Mouse (Mus musculus) CH12.LX (cell line): ENCODE measurements around the gene Nadk2. TPM values are rescaled to one million over a fixed set of nuclear protein-coding genes. Genes with fewer than 3 reads are reported as not detected.

Experiments
- DNase-seq: peaks from one replicate; pipeline ENCODE4 v3.0.0-alpha.2; 2013; ENCODE audit errors: extremely low read depth
- H3K27ac ChIP-seq: 2 replicates; pipeline ENCODE4 v1.5.1; 2012; ENCODE audit warnings: low read depth, mild to moderate bottlenecking, control low read depth, moderate library complexity; ENCODE audit not compliant: insufficient read depth
- H3K27me3 ChIP-seq: replicated peaks from 2 replicates; pipeline ENCODE3; 2012; ENCODE audit warnings: inconsistent platforms
- H3K36me3 ChIP-seq, 2 experiments: replicated peaks in 1 of 2; 2 replicates each; pipeline versions ENCODE3 to v1.6.1; 2012; ENCODE audit warnings: inconsistent platforms in 1 of 2, low read length in 1 of 2, mild to moderate bottlenecking in 1 of 2, mixed read lengths in 1 of 2, moderate library complexity in 1 of 2; ENCODE audit not compliant: control insufficient read depth in 1 of 2, insufficient read depth in 1 of 2
- H3K4me1 ChIP-seq, 2 experiments: 2 replicates each; pipeline ENCODE4 v1.6.1; 2012; ENCODE audit warnings: inconsistent platforms in 1 of 2, moderate library complexity in 1 of 2; ENCODE audit not compliant: insufficient read depth in 2 of 2, control insufficient read depth in 1 of 2
- H3K4me2 ChIP-seq: 2 replicates; pipeline ENCODE4 v1.6.1; 2012; ENCODE audit warnings: low read depth, mild to moderate bottlenecking, control low read depth; ENCODE audit not compliant: poor library complexity, insufficient read depth, severe bottlenecking
- H3K4me3 ChIP-seq, 3 experiments: fragments of 150-350 bp in 1 of 3; sonication (generic) in 1 of 3; replicated peaks in 1 of 3; 2 replicates each; pipeline versions ENCODE3 to v1.5.1; 2011 to 2012; ENCODE audit warnings: low read depth in 2 of 3, low read length in 2 of 3, mild to moderate bottlenecking in 2 of 3, moderate library complexity in 2 of 3, control low read depth in 1 of 3, improper control_type of control experiment in 1 of 3, inconsistent platforms in 1 of 3, mixed read lengths in 1 of 3; ENCODE audit not compliant: poor library complexity in 1 of 3
- H3K79me2 ChIP-seq: replicated peaks from 2 replicates; pipeline ENCODE4 v1.6.1; 2012; ENCODE audit warnings: mild to moderate bottlenecking, moderate library complexity; ENCODE audit not compliant: control insufficient read depth, poor library complexity, insufficient read depth, severe bottlenecking; ENCODE audit errors: extremely low read depth
- H3K9ac ChIP-seq: 2 replicates; pipeline ENCODE4 v1.6.1; 2012; ENCODE audit warnings: low read depth, mild to moderate bottlenecking, control low read depth, moderate library complexity; ENCODE audit not compliant: insufficient read depth
- H3K9me3 ChIP-seq: replicated peaks from 2 replicates; pipeline ENCODE3; 2012; ENCODE audit warnings: low read length, inconsistent platforms, mixed read lengths
- BHLHE40 ChIP-seq: IDR thresholded peaks from 2 replicates; pipeline ENCODE4 v1.6.1; 2011; ENCODE audit warnings: mild to moderate bottlenecking, low read depth, low read length, improper control_type of control experiment
- CHD2 ChIP-seq: IDR thresholded peaks from 2 replicates; pipeline ENCODE4 v1.6.1; 2011; ENCODE audit warnings: low read length, improper control_type of control experiment
- MAZ ChIP-seq: IDR thresholded peaks from 2 replicates; pipeline ENCODE4 v1.6.1; 2012; ENCODE audit warnings: low read depth, mild to moderate bottlenecking, inconsistent platforms, low read length, improper control_type of control experiment, moderate library complexity
- MXI1 ChIP-seq: IDR thresholded peaks from 2 replicates; pipeline ENCODE4 v1.6.1; 2011; ENCODE audit warnings: mild to moderate bottlenecking, low read depth, low read length, improper control_type of control experiment
- MYC ChIP-seq: IDR thresholded peaks from 2 replicates; pipeline ENCODE4 v1.6.1; 2011; ENCODE audit warnings: low read depth, mild to moderate bottlenecking, improper control_type of control experiment, low read length
- PAX5 ChIP-seq: IDR thresholded peaks from 2 replicates; pipeline ENCODE4 v1.6.1; 2012; ENCODE audit warnings: low read length, inconsistent platforms, mixed read lengths
- SMC3 ChIP-seq: IDR thresholded peaks from 2 replicates; pipeline ENCODE4 v1.6.1; 2011; ENCODE audit warnings: low read depth, low read length, improper control_type of control experiment
- USF1 ChIP-seq: IDR thresholded peaks from 2 replicates; pipeline ENCODE4 v1.6.1; 2014; ENCODE audit warnings: low read depth, mild to moderate bottlenecking, inconsistent platforms, low read length, improper control_type of control experiment
- dilution Hi-C: fragments of 300-500 bp; cut with MboI; formaldehyde crosslinking; loops from 2 replicates; pipeline ENCODE4 v1.14.3; 2020; ENCODE audit warnings: low sequenced_read_pairs; ENCODE audit not compliant: extremely low pct_unique_long_range_greater_than_20kb, extremely low pct_ligation_motif_present
- in situ Hi-C: fragments of 300-500 bp; cut with MboI; formaldehyde crosslinking; loops from 3 replicates; pipeline ENCODE4 v1.14.3; 2019; ENCODE audit warnings: low sequenced_read_pairs, low pct_ligation_motif_present, low pct_unique_long_range_greater_than_20kb, mixed read lengths
- polyA plus RNA-seq: library from polyadenylated mRNA; unstranded; fragments of >175 nt; gene quantifications from 2 replicates; pipeline ENCODE4 v1.2.1, GENCODE M21; 2012; ENCODE audit warnings: low read depth; ENCODE audit not compliant: insufficient read length
- total RNA-seq, 2 experiments: library from RNA; depleted of rRNA; stranded (reverse); fragments of 300-350 nt in 1 of 2; fragments of >200 nt in 1 of 2; gene quantifications; 2 replicates each; pipeline ENCODE4 v1.2.3; 2012 to 2014

Gene Nadk2
- total and polyA plus RNA-seq, 3 experiments, result 22.6 to 35.1 (median 30.1) TPM

GRCm38 (mm10) chr15:9140684-9141171 is 69.7 kb downstream of the Nadk2 start:
- no peaks in the 10 kb centered on the region for H3K9me3 ChIP-seq
- no peak for DNase-seq
- peaks cover 7 to 28% of the 10 kb centered on the region in 2 experiments for H3K4me1 ChIP-seq
- dilution Hi-C loops, result no loop called here
- TF ChIP-seq BHLHE40 (peak; percentile 56; the same call in 1 of the 2 replicates), SMC3 (no peak), MAZ (0 out of 2 replicates have a peak, but pooled peaks have one; percentile 7), CHD2 (0 out of 2 replicates have a peak, but pooled peaks have one; percentile 6)
- H3K9ac ChIP-seq, result peak overlapping the region; percentile 70
- no peaks in the 10 kb centered on the region for H3K27me3 ChIP-seq
- peak overlapping the region; percentile 88 for H3K4me2 ChIP-seq
- in situ Hi-C loops, result no loop called here
- H3K4me3 ChIP-seq, result peak overlapping the region; percentile 81 to 95 (median 92)
- H3K79me2 ChIP-seq, result peaks cover 10% of the 10 kb centered on the region
- peaks cover 8 to 30% of the 10 kb centered on the region in 2 experiments for H3K36me3 ChIP-seq
- no peak overlapping the region for H3K27ac ChIP-seq

- in situ Hi-C loops, result no loop called here
- H3K4me2 ChIP-seq, result no peak within 1 kb of the TSS
- no peak within 1 kb of the TSS for H3K27ac ChIP-seq
- H3K27me3 ChIP-seq, result no peaks in the 10 kb centered on the region
- no peak within 1 kb of the TSS for H3K4me3 ChIP-seq
- no peak for TF ChIP-seq MYC
- TF ChIP-seq USF1, result no peak
- TF ChIP-seq MXI1, result no peak
- no peak for TF ChIP-seq PAX5
- TF ChIP-seq BHLHE40, result no peak
- no peak for DNase-seq
- dilution Hi-C loops, result no loop called here
- H3K36me3 ChIP-seq, result peaks cover 25 to 60% of the 10 kb centered on the region in 2 experiments
- H3K9ac ChIP-seq, result no peak within 1 kb of the TSS
- H3K79me2 ChIP-seq, result no peaks in the 10 kb centered on the region
- no peaks in the 10 kb centered on the region for H3K9me3 ChIP-seq
- no peaks in the 10 kb centered on the region for H3K4me1 ChIP-seq
Observed at GRCm38 (mm10) chr15:9155325-9155724, 84.3 kb downstream of the Nadk2 start, which contains the start of gene Skp2. Skp2 (minus strand) TSS chr15:9155425.

Other genes with a start within 250 kb of the Nadk2 start
- gene Ranbp3l, start 103.3 kb upstream of the Nadk2 start, total RNA-seq (2012; rRNA removed), result not detected in 2 replicates
- not detected in 2 replicates for gene Ranbp3l, start 103.3 kb upstream of the Nadk2 start, total RNA-seq (2014; rRNA removed)
- not detected in 2 replicates for gene Ranbp3l, start 103.3 kb upstream of the Nadk2 start, polyA plus RNA-seq
- 8.1 and 9.1 TPM in 2 replicates for gene Lmbrd2, start 69.3 kb downstream of the Nadk2 start, total RNA-seq (2012; rRNA removed)
- 6.6 and 7.9 TPM in 2 replicates for gene Lmbrd2, start 69.3 kb downstream of the Nadk2 start, total RNA-seq (2014; rRNA removed)
- gene Lmbrd2, start 69.3 kb downstream of the Nadk2 start, polyA plus RNA-seq, result 8.0 and 9.7 TPM in 2 replicates
- 14.1 and 18.6 TPM in 2 replicates for gene Skp2, start 84.2 kb downstream of the Nadk2 start, total RNA-seq (2012; rRNA removed)
- 23.2 and 23.4 TPM in 2 replicates for gene Skp2, start 84.2 kb downstream of the Nadk2 start, total RNA-seq (2014; rRNA removed)
- gene Skp2, start 84.2 kb downstream of the Nadk2 start, polyA plus RNA-seq, result 20.6 and 23.1 TPM in 2 replicates
- gene Ugt3a1, start 205.6 kb downstream of the Nadk2 start, total RNA-seq (2012; rRNA removed), result not detected in 2 replicates
- not detected in 2 replicates for gene Ugt3a1, start 205.6 kb downstream of the Nadk2 start, total RNA-seq (2014; rRNA removed)
- gene Ugt3a1, start 205.6 kb downstream of the Nadk2 start, polyA plus RNA-seq, result not detected in 2 replicates